Mouse (Mus musculus): ENCODE data around the gene Clptm1l. TPM values are rescaled to one million over a fixed set of nuclear protein-coding genes. Genes with fewer than 3 reads are reported as not detected.

Gene Clptm1l
- total and polyA plus RNA-seq, 2 experiments from 2014 or later = 131 to 132 TPM

GRCm38 (mm10) chr13:73626745-73627549 is 23.1 kb downstream of the Clptm1l start, which contains the start of gene Tert:
Gene Tert (plus strand): TSS chr13:73626911.
- ATAC-seq (peak; percentile 86), DNase-seq (peak; percentile 73)
- Histone ChIP-seq H3K27ac (ENCODE audit: low read depth, low read length) (peak within 1 kb of the TSS; percentile 59; the same call in 1 of the 2 replicates), H3K4me3 (ENCODE audit: low read depth, low read length) (peak within 1 kb of the TSS; percentile 54), H3K9me3 (ENCODE audit: low read length) (no peaks in the 10 kb centered on the region), H3K36me3 (ENCODE audit: insufficient read depth) (peaks cover 9% of the 10 kb centered on the region; the same call in 1 of the 2 replicates), H3K4me1 (ENCODE audit: insufficient read depth) (peaks cover 21% of the 10 kb centered on the region), H3K4me2 (ENCODE audit: low read depth) (peak within 1 kb of the TSS; percentile 95), H3K9ac (peak within 1 kb of the TSS; percentile 74), H3K27me3 (ENCODE audit: insufficient read depth, low read length) (no peaks in the 10 kb centered on the region)
- 8% methylated on average over 47 of the region's 47 CpGs for WGBS
- peak; percentile 68 for TF ChIP-seq CTCF (IDR thresholded peaks at IDR 0.05; ENCODE audit: low read depth)

- no peaks in the 10 kb centered on the region for H3K9me3 ChIP-seq (ENCODE audit: low read length)
- no peak for TF ChIP-seq CTCF (IDR thresholded peaks at IDR 0.05; ENCODE audit: low read depth)
- no peak overlapping the region for H3K27ac ChIP-seq (ENCODE audit: low read depth, low read length)
- peak; percentile 13 for DNase-seq
- no peak for ATAC-seq
- no peaks in the 10 kb centered on the region for H3K27me3 ChIP-seq (ENCODE audit: insufficient read depth, low read length)
- H3K4me2 ChIP-seq (ENCODE audit: low read depth) = no peak overlapping the region
- 0 out of 2 replicates have a peak, but pooled peaks cover 2% of the 10 kb centered on the region for H3K36me3 ChIP-seq (ENCODE audit: insufficient read depth)
- H3K9ac ChIP-seq = no peak overlapping the region
- H3K4me1 ChIP-seq (ENCODE audit: insufficient read depth) = peaks cover 21% of the 10 kb centered on the region
- 56% methylated on average over 11 of the region's 11 CpGs for WGBS
- H3K4me3 ChIP-seq (ENCODE audit: low read depth, low read length) = no peak overlapping the region
Measured at GRCm38 (mm10) chr13:73628586-73629113, 24.8 kb downstream of the Clptm1l start.

DNA sequence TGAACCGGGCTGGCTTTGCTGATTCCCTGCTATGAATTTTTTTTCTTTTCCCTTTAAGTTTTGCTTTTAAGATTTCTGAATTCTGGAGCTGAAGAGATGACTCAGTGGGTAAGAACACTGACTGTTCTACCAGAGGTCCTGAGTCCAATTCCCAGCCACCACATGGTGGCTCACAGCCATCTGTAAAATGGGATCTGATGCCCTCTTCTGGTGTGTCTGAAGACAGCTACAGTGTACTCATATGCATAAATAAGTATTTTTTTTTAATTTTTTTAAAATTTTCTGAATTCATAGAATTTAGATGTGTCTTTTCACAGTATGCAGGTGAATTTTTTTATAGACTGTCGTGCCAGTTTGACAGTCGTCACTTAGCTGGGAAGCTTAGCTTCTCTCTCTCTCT is 28.0 kb downstream of the Clptm1l start:
- Histone ChIP-seq H3K27ac (ENCODE audit: low read depth, low read length) (no peak overlapping the region), H3K9ac (no peak overlapping the region), H3K4me3 (ENCODE audit: low read depth, low read length) (no peak overlapping the region), H3K36me3 (ENCODE audit: insufficient read depth) (peaks cover 13% of the 10 kb centered on the region), H3K4me1 (ENCODE audit: insufficient read depth) (peaks cover 16% of the 10 kb centered on the region), H3K4me2 (ENCODE audit: low read depth) (no peak overlapping the region), H3K9me3 (ENCODE audit: low read length) (no peaks in the 10 kb centered on the region), H3K27me3 (ENCODE audit: insufficient read depth, low read length) (no peaks in the 10 kb centered on the region)
- 96% methylated on average over 3 of the region's 3 CpGs for WGBS
- ATAC-seq (no peak), DNase-seq (no peak)
- TF ChIP-seq CTCF (IDR thresholded peaks at IDR 0.05; ENCODE audit: low read depth) = no peak

DNA sequence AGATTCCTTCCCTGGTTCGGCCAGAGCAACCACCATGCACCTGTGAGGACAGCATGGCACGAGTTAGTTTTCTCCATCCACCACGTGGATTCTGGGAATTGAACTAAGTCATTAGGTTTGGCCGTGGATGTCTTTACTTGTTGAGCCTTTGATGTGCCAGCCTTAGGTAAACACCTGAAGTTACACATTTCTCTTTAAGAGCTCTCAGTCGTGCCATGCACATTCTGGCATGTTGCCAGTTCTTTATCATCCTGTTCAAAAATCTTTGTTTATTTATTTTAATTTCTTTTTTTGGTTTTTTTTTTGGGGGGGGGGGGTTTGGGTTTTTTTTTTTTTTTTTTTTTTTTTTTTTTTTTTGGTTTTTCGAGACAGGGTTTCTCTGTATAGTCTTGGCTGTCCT is 34.0 kb downstream of the Clptm1l start:
- no peaks in the 10 kb centered on the region for H3K4me1 ChIP-seq (ENCODE audit: insufficient read depth)
- ATAC-seq = no peak
- H3K27me3 ChIP-seq (ENCODE audit: insufficient read depth, low read length) = no peaks in the 10 kb centered on the region
- no peak overlapping the region for H3K4me3 ChIP-seq (ENCODE audit: low read depth, low read length)
- H3K9ac ChIP-seq = no peak overlapping the region
- 89% methylated on average over 5 of the region's 6 CpGs for WGBS
- no peak overlapping the region for H3K27ac ChIP-seq (ENCODE audit: low read depth, low read length)
- peaks cover 20% of the 10 kb centered on the region for H3K36me3 ChIP-seq (ENCODE audit: insufficient read depth)
- H3K9me3 ChIP-seq (ENCODE audit: low read length) = no peaks in the 10 kb centered on the region
- TF ChIP-seq CTCF (IDR thresholded peaks at IDR 0.05; ENCODE audit: low read depth) = no peak
- DNase-seq = no peak
- H3K4me2 ChIP-seq (ENCODE audit: low read depth) = no peak overlapping the region

- peaks cover 11% of the 10 kb centered on the region for H3K36me3 ChIP-seq (ENCODE audit: insufficient read depth)
- ATAC-seq (no peak), DNase-seq (no peak)
- 94% methylated on average over 4 of the region's 4 CpGs for WGBS
- no peak overlapping the region for H3K27ac ChIP-seq (ENCODE audit: low read depth, low read length)
- no peak overlapping the region for H3K4me3 ChIP-seq (ENCODE audit: low read depth, low read length)
- no peak overlapping the region for H3K9ac ChIP-seq
- H3K4me2 ChIP-seq (ENCODE audit: low read depth) = no peak overlapping the region
- no peaks in the 10 kb centered on the region for H3K4me1 ChIP-seq (ENCODE audit: insufficient read depth)
- no peaks in the 10 kb centered on the region for H3K27me3 ChIP-seq (ENCODE audit: insufficient read depth, low read length)
- no peak for TF ChIP-seq CTCF (IDR thresholded peaks at IDR 0.05; ENCODE audit: low read depth)
- H3K9me3 ChIP-seq (ENCODE audit: low read length) = no peaks in the 10 kb centered on the region
Measured at GRCm38 (mm10) chr13:73641296-73641695, 37.5 kb downstream of the Clptm1l start.

DNA sequence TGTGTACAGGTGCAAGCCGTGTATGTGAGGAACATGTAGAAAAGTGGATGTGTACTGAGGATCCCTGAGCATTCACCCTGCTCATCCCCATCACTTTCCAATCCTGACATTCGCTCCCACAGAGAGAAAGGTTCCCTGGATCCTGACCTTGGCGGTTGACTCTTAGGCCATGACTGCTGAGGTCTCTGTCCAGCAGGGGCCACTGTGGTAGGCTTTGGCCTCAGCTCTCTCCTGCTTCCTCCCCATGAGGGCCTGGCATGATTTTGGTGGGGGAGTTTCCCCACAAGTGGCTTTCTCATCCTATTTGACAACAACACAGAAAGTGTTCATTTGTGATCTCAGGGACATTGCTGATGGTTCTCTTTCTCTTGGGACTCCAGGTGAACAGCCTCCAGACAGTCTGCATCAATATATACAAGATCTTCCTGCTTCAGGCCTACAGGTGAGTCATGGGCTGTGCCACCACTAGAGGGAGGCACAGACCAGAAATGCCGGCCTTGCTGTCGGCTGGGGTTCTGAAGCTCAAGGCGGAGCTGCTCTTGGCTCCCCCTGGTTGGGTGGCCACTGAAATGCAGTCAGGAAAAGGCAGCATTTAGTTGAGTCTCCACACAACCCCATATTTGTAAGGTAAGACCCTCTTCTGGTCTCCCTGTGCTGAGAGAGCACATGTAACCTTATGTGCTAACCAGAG is 42.7 kb downstream of the Clptm1l start:
- TF ChIP-seq CTCF (IDR thresholded peaks at IDR 0.05; ENCODE audit: low read depth) = peak; percentile 83
- DNase-seq (peak; percentile 63), ATAC-seq (peak; percentile 87)
- WGBS = 43% methylated on average over 6 of the region's 6 CpGs
- Histone ChIP-seq H3K36me3 (ENCODE audit: insufficient read depth) (peaks cover 16% of the 10 kb centered on the region), H3K4me1 (ENCODE audit: insufficient read depth) (no peaks in the 10 kb centered on the region), H3K9me3 (ENCODE audit: low read length) (0 out of 2 replicates have a peak, but pooled peaks cover 6% of the 10 kb centered on the region), H3K9ac (no peak overlapping the region), H3K4me3 (ENCODE audit: low read depth, low read length) (no peak overlapping the region), H3K27me3 (ENCODE audit: insufficient read depth, low read length) (no peaks in the 10 kb centered on the region), H3K4me2 (ENCODE audit: low read depth) (no peak overlapping the region), H3K27ac (ENCODE audit: low read depth, low read length) (no peak overlapping the region)
